Mouse (Mus musculus): ENCODE measurements around the gene Dcaf17. TPM values are rescaled to one million over a fixed set of nuclear protein-coding genes. Genes with fewer than 3 reads are reported as not detected.

The Dcaf17 gene
- polyA plus RNA-seq, 1 experiment from 2014 or later: 43.3 TPM

- Histone ChIP-seq H3K9ac (replicated peaks; ENCODE audit: low read depth, low read length) (no peak overlapping the region), H3K36me3 (ENCODE audit: control insufficient read depth, insufficient read depth) (no peaks in the 10 kb centered on the region), H3K4me1 (replicated peaks; ENCODE audit: control insufficient read depth, insufficient read depth, low read length) (no peaks in the 10 kb centered on the region), H3K27ac (ENCODE audit: low read length) (no peak overlapping the region), H3K4me2 (ENCODE audit: low read length) (no peak overlapping the region), H3K9me3 (ENCODE audit: control insufficient read depth, low read length) (peaks cover 4% of the 10 kb centered on the region), H3K27me3 (replicated peaks; ENCODE audit: control insufficient read depth, insufficient read depth, low read length) (no peaks in the 10 kb centered on the region), H3K4me3 (replicated peaks; ENCODE audit: low read length) (no peak overlapping the region)
- WGBS: 10% methylated on average over 6 of the region's 6 CpGs
- ATAC-seq: 0 out of 2 replicates have a peak, but pooled peaks have one; percentile 28
Measured at GRCm38 (mm10) chr2:71147816-71148215, 92.7 kb downstream of the Dcaf17 start.

Other genes starting within 250 kb of the Dcaf17 start
- 19.1 and 20.5 TPM in 2 replicates for gene Tlk1, start 229.6 kb upstream of the Dcaf17 start, polyA plus RNA-seq (2015; fragmentation: Nextera tagmentation; extraction: Ambion mirVana)
- 15.3 and 15.4 TPM in 2 replicates for gene Mettl8, start 255 bp downstream of the Dcaf17 start, polyA plus RNA-seq (2015; fragmentation: Nextera tagmentation; extraction: Ambion mirVana)
- 1.5 and 1.9 TPM in 2 replicates for gene Cybrd1, start 62.6 kb downstream of the Dcaf17 start, polyA plus RNA-seq (2015; fragmentation: Nextera tagmentation; extraction: Ambion mirVana)
- gene Dync1i2, start 156.4 kb downstream of the Dcaf17 start, polyA plus RNA-seq (2015; fragmentation: Nextera tagmentation; extraction: Ambion mirVana): 189 and 197 TPM in 2 replicates

All from forebrain, embryonic 16.5 days (tissue).